Mouse (Mus musculus) left cerebral cortex, adult 2 months (tissue): ENCODE measurements at regions not wholly inside any gene's neighbourhood (a gene's known extent, or its start where the extent isn't known, plus 50 kb on each side); places are given as distances from the start of the nearest gene placed in this dataset.

Experiments
- DNase-seq, 2 experiments: peaks; one replicate each; pipeline ENCODE4 v3.0.0; 2021 to 2022; ENCODE audit warnings: low spot score in 2 of 2, mixed read lengths in 1 of 2; ENCODE audit errors: extremely low spot score in 1 of 2
- H3K27ac ChIP-seq: fragments of 200-600 bp; 2 replicates; pipeline ENCODE4 v1.8.1; 2022
- H3K4me3 ChIP-seq: fragments of 200-600 bp; 2 replicates; pipeline ENCODE4 v1.8.1; 2022
- CTCF ChIP-seq: fragments of 200-600 bp; IDR thresholded peaks from 2 replicates; pipeline ENCODE4 v1.8.1; 2022; ENCODE audit warnings: antibody characterized with exemption, mild to moderate bottlenecking, moderate library complexity
- intact Hi-C: fragments of 180-260 bp; cut with DNase I; formaldehyde crosslinking; loops from one replicate; pipeline ENCODE4 v1.15.1; 2025

- no peak overlapping the region for H3K27ac ChIP-seq
- no peak for TF ChIP-seq CTCF
- no peak for DNase-seq
- intact Hi-C loops, result loop anchor here (5.0 to 10.0 kb wide), 2 partner anchors 81 to 264 kb away; partner anchors contain the start of gene Cers4
- no peak overlapping the region for H3K4me3 ChIP-seq
Observed at GRCm38 (mm10) chr8:4411126-4411525, 81.7 kb upstream of the Cers4 start.

GRCm38 (mm10) chr8:4411836-4412235, 81.0 kb upstream of the Cers4 start:
- no peak overlapping the region for H3K4me3 ChIP-seq
- intact Hi-C loops, result loop anchor here (2.0 to 10.0 kb wide), 3 partner anchors 80 to 263 kb away; partner anchors contain the start of gene Cers4
- no peak for TF ChIP-seq CTCF
- H3K27ac ChIP-seq, result no peak overlapping the region
- DNase-seq, result no peak

GRCm38 (mm10) chr8:4413206-4413605, 79.6 kb upstream of the Cers4 start:
- intact Hi-C loops, result loop anchor here (1.0 to 10.0 kb wide), 4 partner anchors 79 to 262 kb away; partner anchors contain the start of gene Cers4
- Histone ChIP-seq H3K27ac (no peak overlapping the region), H3K4me3 (no peak overlapping the region)
- DNase-seq, result peak; percentile 28
- TF ChIP-seq CTCF, result peak; percentile 83

- Histone ChIP-seq H3K27ac (no peak overlapping the region), H3K4me3 (no peak overlapping the region)
- peak in 1 of 2 experiments; percentile 14 for DNase-seq
- TF ChIP-seq CTCF, result no peak
- intact Hi-C loops, result loop anchor here (1.0 to 10.0 kb wide), 4 partner anchors 79 to 261 kb away; partner anchors contain the start of gene Cers4
Observed at GRCm38 (mm10) chr8:4413764-4414163, 79.1 kb upstream of the Cers4 start.

- TF ChIP-seq CTCF, result no peak
- intact Hi-C loops, result loop anchor here (10.0 kb wide), 1 partner anchor 258 kb away; no protein-coding TSS in a partner anchor
- H3K27ac ChIP-seq, result no peak overlapping the region
- DNase-seq, result no peak
- H3K4me3 ChIP-seq, result no peak overlapping the region
Observed at GRCm38 (mm10) chr8:4417141-4417540, 75.7 kb upstream of the Cers4 start.

- Histone ChIP-seq H3K27ac (no peak overlapping the region), H3K4me3 (no peak overlapping the region)
- DNase-seq, result no peak
- intact Hi-C loops, result no loop called here
- TF ChIP-seq CTCF, result no peak
Observed at GRCm38 (mm10) chr8:4433161-4433560, 59.7 kb upstream of the Cers4 start.

GRCm38 (mm10) chr8:4436546-4436945, 56.3 kb upstream of the Cers4 start:
- H3K27ac ChIP-seq, result no peak overlapping the region
- intact Hi-C loops, result no loop called here

More at GRCm38 (mm10) chr8:4436546-4436945, 56.3 kb upstream of the Cers4 start:
- TF ChIP-seq CTCF, result no peak
- H3K4me3 ChIP-seq, result no peak overlapping the region
- no peak for DNase-seq
